Mouse (Mus musculus) MEL (cell line): ENCODE data around the gene A730061H03Rik. TPM values are rescaled to one million over a fixed set of nuclear protein-coding genes. Genes with fewer than 3 reads are reported as not detected.
A peak's percentile ranks its signal among the peaks of the same experiment; 100 is the strongest.

Source experiments
- DNase-seq: peaks from one replicate; pipeline ENCODE4 v3.0.0; 2011; ENCODE audit warnings: low read depth, low spot score
- H3K27ac ChIP-seq: 2 replicates; pipeline ENCODE4 v1.5.1; 2012; ENCODE audit warnings: low read depth, mild to moderate bottlenecking, control low read depth, low read length, moderate library complexity; ENCODE audit not compliant: control insufficient read depth
- H3K27me3 ChIP-seq, 2 experiments: fragments of 150-350 bp in 1 of 2; sonication (generic) in 1 of 2; 2 replicates each; pipeline ENCODE4 v1.6.1; 2012; ENCODE audit warnings: low read length in 2 of 2, mild to moderate bottlenecking in 2 of 2, improper control_type of control experiment in 1 of 2, moderate library complexity in 1 of 2; ENCODE audit not compliant: insufficient read depth in 2 of 2, control insufficient read depth in 1 of 2
- H3K36me3 ChIP-seq, 2 experiments: 2 replicates each; pipeline ENCODE4 v1.6.1; 2012 to 2014; ENCODE audit warnings: low read length in 2 of 2, improper control_type of control experiment in 1 of 2, inconsistent platforms in 1 of 2, mild to moderate bottlenecking in 1 of 2; ENCODE audit not compliant: insufficient read depth in 2 of 2, control insufficient read depth in 1 of 2
- H3K4me1 ChIP-seq, 2 experiments: fragments of 150-350 bp in 1 of 2; sonication (generic) in 1 of 2; 2 replicates each; pipeline ENCODE4 v1.6.1; 2012; ENCODE audit warnings: low read length in 2 of 2, improper control_type of control experiment in 1 of 2, mild to moderate bottlenecking in 1 of 2; ENCODE audit not compliant: insufficient read depth in 2 of 2, control insufficient read depth in 1 of 2
- H3K4me3 ChIP-seq, 2 experiments: fragments of 150-350 bp in 1 of 2; sonication (generic) in 1 of 2; 2 replicates each; pipeline ENCODE4 v1.5.1; 2012; ENCODE audit warnings: low read depth in 2 of 2, low read length in 2 of 2, mild to moderate bottlenecking in 2 of 2, moderate library complexity in 2 of 2, control low read depth in 1 of 2, improper control_type of control experiment in 1 of 2; ENCODE audit not compliant: control insufficient read depth in 1 of 2, insufficient read depth in 1 of 2
- H3K79me2 ChIP-seq: 2 replicates; pipeline ENCODE4 v1.6.1; 2012; ENCODE audit warnings: mild to moderate bottlenecking, low read length, moderate library complexity; ENCODE audit not compliant: control insufficient read depth, poor library complexity, insufficient read depth
- H3K9ac ChIP-seq: 2 replicates; pipeline ENCODE4 v1.6.1; 2012; ENCODE audit warnings: low read depth, mild to moderate bottlenecking, control low read depth, low read length, moderate library complexity; ENCODE audit not compliant: control insufficient read depth, poor library complexity, severe bottlenecking
- H3K9me3 ChIP-seq: fragments of 150-350 bp; sonication (generic); replicated peaks from 2 replicates; pipeline ENCODE4 v1.6.1; 2012; ENCODE audit warnings: mild to moderate bottlenecking, low read length, improper control_type of control experiment, moderate library complexity; ENCODE audit not compliant: insufficient read depth
- CHD1 ChIP-seq: IDR thresholded peaks from 2 replicates; pipeline ENCODE4 v1.6.1; 2012; ENCODE audit warnings: low read depth, mild to moderate bottlenecking, inconsistent platforms, low read length, improper control_type of control experiment
- CHD2 ChIP-seq: IDR thresholded peaks from 2 replicates; pipeline ENCODE4 v1.6.1; 2011; ENCODE audit warnings: low read length, improper control_type of control experiment
- CTCF ChIP-seq, 3 experiments: IDR thresholded peaks in 2 of 3; conservative IDR thresholded peaks in 1 of 3; 2 replicates each; pipeline ENCODE4 v1.5.1; 2011 to 2012; ENCODE audit warnings: low read length in 3 of 3, low read depth in 2 of 3, mild to moderate bottlenecking in 2 of 3, improper control_type of control experiment in 1 of 3, inconsistent platforms in 1 of 3, mixed read lengths in 1 of 3, moderate library complexity in 1 of 3; ENCODE audit not compliant: control insufficient read depth in 1 of 3, insufficient read depth in 1 of 3, poor library complexity in 1 of 3, severe bottlenecking in 1 of 3
- ELF1 ChIP-seq: IDR thresholded peaks from 2 replicates; pipeline ENCODE4 v1.6.1; 2014; ENCODE audit warnings: low read depth, mild to moderate bottlenecking, inconsistent platforms, low read length, improper control_type of control experiment, moderate library complexity
- ETS1 ChIP-seq: IDR thresholded peaks from 2 replicates; pipeline ENCODE4 v1.6.1; 2012; ENCODE audit warnings: low read depth, mild to moderate bottlenecking, inconsistent platforms, low read length, improper control_type of control experiment, moderate library complexity
- GATA1 ChIP-seq: IDR thresholded peaks from 2 replicates; pipeline ENCODE4 v1.6.1; 2011; ENCODE audit warnings: low read depth, low read length, improper control_type of control experiment
- HCFC1 ChIP-seq: IDR thresholded peaks from 2 replicates; pipeline ENCODE4 v1.6.1; 2012; ENCODE audit warnings: low read depth, mild to moderate bottlenecking, inconsistent platforms, low read length, improper control_type of control experiment, moderate library complexity
- JUND ChIP-seq: IDR thresholded peaks from 2 replicates; pipeline ENCODE4 v1.6.1; 2011; ENCODE audit warnings: low read depth, mild to moderate bottlenecking, improper control_type of control experiment, low read length
- KAT2A ChIP-seq: conservative IDR thresholded peaks from 2 replicates; pipeline ENCODE4 v1.6.1; 2012; ENCODE audit warnings: low read depth, low read length, improper control_type of control experiment, inconsistent platforms
- MAFK ChIP-seq: IDR thresholded peaks from 2 replicates; pipeline ENCODE4 v1.6.1; 2011; ENCODE audit warnings: low read depth, mild to moderate bottlenecking, low read length, improper control_type of control experiment, borderline replicate concordance
- MYB ChIP-seq: IDR thresholded peaks from 2 replicates; pipeline ENCODE4 v1.6.1; 2011; ENCODE audit warnings: mild to moderate bottlenecking, low read depth, low read length, improper control_type of control experiment
- MYC ChIP-seq: IDR thresholded peaks from 2 replicates; pipeline ENCODE4 v1.6.1; 2011; ENCODE audit warnings: low read depth, mild to moderate bottlenecking, low read length, improper control_type of control experiment, moderate library complexity
- NELFE ChIP-seq: IDR thresholded peaks from 2 replicates; pipeline ENCODE4 v1.6.1; 2011; ENCODE audit warnings: low read depth, low read length, improper control_type of control experiment
- POLR2A ChIP-seq, 2 experiments: IDR thresholded peaks; 2 replicates each; pipeline ENCODE4 v1.6.1; 2011 to 2012; ENCODE audit warnings: low read length in 2 of 2, mild to moderate bottlenecking in 2 of 2, control low read depth in 1 of 2, improper control_type of control experiment in 1 of 2, low read depth in 1 of 2, moderate library complexity in 1 of 2; ENCODE audit not compliant: control insufficient read depth in 1 of 2, insufficient read depth in 1 of 2, poor library complexity in 1 of 2
- POLR2AphosphoS2 ChIP-seq: IDR thresholded peaks from 2 replicates; pipeline ENCODE4 v1.6.1; 2011; ENCODE audit warnings: low read length, improper control_type of control experiment
- POLR2AphosphoS5 ChIP-seq: IDR thresholded peaks from 2 replicates; pipeline ENCODE4 v1.6.1; 2012; ENCODE audit warnings: low read depth, borderline replicate concordance, mild to moderate bottlenecking, inconsistent platforms, low read length, moderate library complexity, mixed read lengths
- RAD21 ChIP-seq: IDR thresholded peaks from 2 replicates; pipeline ENCODE4 v1.6.1; 2011; ENCODE audit warnings: mild to moderate bottlenecking, low read depth, low read length, improper control_type of control experiment
- RCOR1 ChIP-seq: IDR thresholded peaks from 2 replicates; pipeline ENCODE4 v1.6.1; 2012; ENCODE audit warnings: low read depth, mild to moderate bottlenecking, inconsistent platforms, low read length, improper control_type of control experiment
- SIN3A ChIP-seq: IDR thresholded peaks from 2 replicates; pipeline ENCODE4 v1.6.1; 2012; ENCODE audit warnings: low read length, improper control_type of control experiment, inconsistent platforms
- SMC3 ChIP-seq: IDR thresholded peaks from 2 replicates; pipeline ENCODE4 v1.6.1; 2011; ENCODE audit warnings: low read depth, low read length, improper control_type of control experiment
- TAL1 ChIP-seq: IDR thresholded peaks from 2 replicates; pipeline ENCODE4 v1.6.1; 2012; ENCODE audit warnings: mild to moderate bottlenecking, inconsistent platforms, low read length, moderate library complexity, mixed read lengths
- TBP ChIP-seq: IDR thresholded peaks from 2 replicates; pipeline ENCODE4 v1.8.0; 2011; ENCODE audit warnings: low read depth, low read length, improper control_type of control experiment
- UBTF ChIP-seq: IDR thresholded peaks from 2 replicates; pipeline ENCODE4 v1.6.1; 2012; ENCODE audit warnings: low read depth, mild to moderate bottlenecking, inconsistent platforms, low read length, improper control_type of control experiment, moderate library complexity, borderline replicate concordance; ENCODE audit not compliant: insufficient read depth
- USF1 ChIP-seq: IDR thresholded peaks from 2 replicates; pipeline ENCODE4 v1.6.1; 2014; ENCODE audit warnings: low read depth, mild to moderate bottlenecking, inconsistent platforms, low read length, improper control_type of control experiment, moderate library complexity
- USF2 ChIP-seq, 2 experiments: IDR thresholded peaks; 2 replicates each; pipeline ENCODE4 v1.6.1; 2011 to 2012; ENCODE audit warnings: improper control_type of control experiment in 2 of 2, low read length in 2 of 2, borderline replicate concordance in 1 of 2, inconsistent platforms in 1 of 2, low read depth in 1 of 2, mild to moderate bottlenecking in 1 of 2; ENCODE audit not compliant: insufficient read depth in 1 of 2
- ZC3H11A ChIP-seq: IDR thresholded peaks from 2 replicates; pipeline ENCODE4 v1.6.1; 2012; ENCODE audit warnings: low read depth, mild to moderate bottlenecking, inconsistent platforms, low read length, improper control_type of control experiment
- ZKSCAN1 ChIP-seq: IDR thresholded peaks from 2 replicates; pipeline ENCODE4 v1.6.1; 2012; ENCODE audit warnings: low read depth, mild to moderate bottlenecking, inconsistent platforms, low read length, improper control_type of control experiment, moderate library complexity
- ZNF384 ChIP-seq: IDR thresholded peaks from 2 replicates; pipeline ENCODE4 v1.6.1; 2012; ENCODE audit warnings: low read depth, mild to moderate bottlenecking, inconsistent platforms, low read length, improper control_type of control experiment
- polyA plus RNA-seq, 2 experiments: library from polyadenylated mRNA; stranded (reverse) in 1 of 2; unstranded in 1 of 2; fragments of >175 nt in 1 of 2; fragments of >200 nt in 1 of 2; gene quantifications; 2 replicates each; pipeline versions ENCODE4 v1.2.1 to v1.2.4; 2012; ENCODE audit warnings: low replicate concordance in 2 of 2, low read depth in 1 of 2; ENCODE audit not compliant: insufficient read length in 2 of 2, insufficient read depth in 1 of 2, missing spikeins in 1 of 2
- total RNA-seq: library from RNA; depleted of rRNA; stranded (reverse); fragments of 300-350 nt; gene quantifications from 2 replicates; pipeline ENCODE4 v1.2.3, GENCODE M21; 2012

A730061H03Rik gene
- total and polyA plus RNA-seq, 3 experiments, result 0.73 to 0.86 TPM; not detected in 1

GRCm38 (mm10) chr14:55604823-55605222 lies 44.6 kb upstream of the A730061H03Rik start:
- no peaks in the 10 kb centered on the region for H3K79me2 ChIP-seq
- H3K27ac ChIP-seq, result peak overlapping the region; percentile 73; the same call in 1 of the 2 replicates
- no peak for DNase-seq
- no peaks in the 10 kb centered on the region for H3K9me3 ChIP-seq
- TF ChIP-seq ELF1 (no peak), RAD21 (no peak), CTCF (IDR thresholded peaks at IDR 0.05 in 2 of 3, conservative IDR thresholded peaks at IDR 0.05 in 1 of 3; ENCODE audit: control insufficient read depth in 1 of 3, insufficient read depth in 1 of 3, low read depth in 2 of 3, low read length in 3 of 3, poor library complexity in 1 of 3, severe bottlenecking in 1 of 3) (no peak)
- H3K36me3 ChIP-seq, result peaks cover 0 to 12% of the 10 kb centered on the region in 2 experiments; a peak in 2 of 4 replicates
- peaks cover 3 to 7% of the 10 kb centered on the region in 2 experiments; a peak in 2 of 4 replicates for H3K4me1 ChIP-seq
- H3K27me3 ChIP-seq, result no peaks in the 10 kb centered on the region
- H3K4me3 ChIP-seq, result peak overlapping the region in 1 of 2 experiments; percentile 84; a peak in 2 of 4 replicates
- peak overlapping the region; percentile 65; the same call in 1 of the 2 replicates for H3K9ac ChIP-seq

DNA sequence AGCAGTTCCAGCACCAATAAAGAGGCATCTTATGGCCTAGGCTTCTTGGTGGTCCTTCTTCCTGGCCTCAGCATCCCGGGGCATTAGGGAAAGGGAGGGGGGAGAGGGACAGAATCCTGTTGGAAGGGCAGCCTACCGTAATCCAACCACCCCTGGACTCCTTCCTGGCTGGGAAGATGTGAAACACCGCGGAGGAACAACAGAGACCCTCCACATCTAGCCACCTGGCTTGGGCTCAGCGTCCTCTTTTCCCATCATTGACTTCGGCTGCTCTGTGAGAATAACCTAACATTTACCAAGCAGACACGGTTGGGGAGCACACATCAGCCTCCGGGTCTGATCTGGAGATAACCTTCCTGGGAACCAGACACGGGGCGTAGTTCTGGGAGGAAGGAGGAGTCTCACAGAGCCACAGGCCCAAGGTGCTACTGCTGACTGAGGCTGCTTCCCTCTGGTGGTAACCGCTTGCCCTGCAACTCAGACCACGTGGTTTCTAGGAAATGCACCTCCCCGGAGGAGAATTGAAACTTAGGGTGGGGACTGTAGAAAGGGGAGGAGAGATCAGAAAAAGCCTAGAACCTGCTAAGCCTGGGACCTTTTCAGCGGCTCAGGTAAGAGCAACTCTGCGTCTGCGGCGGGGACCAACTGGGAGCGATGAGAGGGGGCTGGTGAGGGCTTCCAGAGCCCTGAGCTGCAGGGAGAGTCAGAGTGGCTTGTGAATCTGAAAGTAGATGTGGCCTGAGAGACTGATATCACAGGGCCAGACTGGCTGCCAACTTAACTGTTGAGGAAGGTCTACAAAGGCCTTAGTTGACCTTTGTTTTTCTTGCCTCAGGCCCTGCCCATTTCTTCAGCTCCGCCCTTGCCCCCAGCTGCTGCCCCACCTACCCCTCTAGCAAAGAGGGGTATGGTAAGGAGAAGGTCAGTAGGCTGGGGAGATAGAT lies 43.7 kb upstream of the A730061H03Rik start:
- Histone ChIP-seq H3K79me2 (no peaks in the 10 kb centered on the region), H3K9ac (peak overlapping the region; percentile 65), H3K36me3 (peaks cover 0 to 12% of the 10 kb centered on the region in 2 experiments; a peak in 3 of 4 replicates), H3K9me3 (no peaks in the 10 kb centered on the region), H3K27me3 (no peaks in the 10 kb centered on the region), H3K27ac (peak overlapping the region; percentile 73), H3K4me3 (peak overlapping the region; percentile 54 to 84), H3K4me1 (peaks cover 3 to 7% of the 10 kb centered on the region in 2 experiments; a peak in 2 of 4 replicates)
- DNase-seq, result peak; percentile 96
- TF ChIP-seq MAFK, result no peak
- TF ChIP-seq ZNF384, result 0 out of 2 replicates have a peak, but pooled peaks have one; percentile 22
- peak; percentile 77 for TF ChIP-seq SMC3
- peak; percentile 99 for TF ChIP-seq MYC
- TF ChIP-seq TAL1, result no peak
- TF ChIP-seq POLR2A (IDR thresholded peaks at IDR 0.05; ENCODE audit: control insufficient read depth in 1 of 2, insufficient read depth in 1 of 2, low read depth in 1 of 2, low read length in 2 of 2, poor library complexity in 1 of 2), result peak in 1 of 2 experiments; percentile 60; a peak in 2 of 4 replicates
- TF ChIP-seq USF1, result peak; percentile 97
- no peak for TF ChIP-seq RCOR1
- peak; percentile 96 for TF ChIP-seq SIN3A
- TF ChIP-seq ZC3H11A, result 0 out of 2 replicates have a peak, but pooled peaks have one; percentile 31
- TF ChIP-seq CHD1, result no peak
- TF ChIP-seq JUND, result no peak
- TF ChIP-seq POLR2AphosphoS5, result no peak
- TF ChIP-seq ETS1, result peak; percentile 58; the same call in 1 of the 2 replicates
- TF ChIP-seq MYB, result no peak
- TF ChIP-seq KAT2A, result peak; percentile 15; the same call in 1 of the 2 replicates
- peak; percentile 84 for TF ChIP-seq GATA1
- TF ChIP-seq UBTF, result 0 out of 2 replicates have a peak, but pooled peaks have one; percentile 16
- TF ChIP-seq POLR2AphosphoS2, result peak; percentile 97
- peak; percentile 48 to 86; a peak in 2 of 4 replicates for TF ChIP-seq USF2 (IDR thresholded peaks at IDR 0.05; ENCODE audit: borderline replicate concordance in 1 of 2, insufficient read depth in 1 of 2, low read depth in 1 of 2, low read length in 2 of 2)
- TF ChIP-seq ZKSCAN1, result no peak
- no peak for TF ChIP-seq CHD2
- TF ChIP-seq CTCF (IDR thresholded peaks at IDR 0.05 in 2 of 3, conservative IDR thresholded peaks at IDR 0.05 in 1 of 3; ENCODE audit: control insufficient read depth in 1 of 3, insufficient read depth in 1 of 3, low read depth in 2 of 3, low read length in 3 of 3, poor library complexity in 1 of 3, severe bottlenecking in 1 of 3), result peak; percentile 81 to 85 (median 84)
- TF ChIP-seq TBP, result peak; percentile 52; the same call in 1 of the 2 replicates
- TF ChIP-seq NELFE, result peak; percentile 51; the same call in 1 of the 2 replicates
- TF ChIP-seq HCFC1, result peak; percentile 79
